In genomic region chr11:60032586-60033430, GRCm38 (mm10) we compare ENCODE assay signal across 7 mouse cellular contexts. TPM values are rescaled to one million over a fixed set of nuclear protein-coding genes. Genes with fewer than 3 reads are reported as not detected.
A peak's percentile ranks its signal among the peaks of the same experiment; 100 is the strongest.
DNase-seq lines count a peak whose midpoint lies in the region; ATAC-seq lines count a peak whose summit lies in the region.

No protein-coding gene starts in this region.

- H3K9me3 ChIP-seq in hindbrain, embryonic 13.5 days: no peaks in the 10 kb centered on the region

- peaks cover 7% of the 10 kb centered on the region for H3K4me1 ChIP-seq in hindbrain, embryonic 13.5 days (replicated peaks)

- no peak overlapping the region; the same call in 1 of the 2 replicates for H3K27ac ChIP-seq in hindbrain, embryonic 13.5 days

- no peak overlapping the region for H3K4me2 ChIP-seq in hindbrain, embryonic 13.5 days

- DNase-seq in layer of hippocampus, adult 18-20 months (ENCODE audit: low spot score in 2 of 2): peak; percentile 28 to 56
- no peak for DNase-seq in layer of hippocampus, postnatal 25 days (ENCODE audit: extremely low spot score in 1 of 2, low spot score in 1 of 2)
- peak; percentile 87 for DNase-seq in brain, adult 2 months (ENCODE audit: low read depth, low spot score)
- DNase-seq in right cerebral cortex, postnatal 14 days: peak; percentile 29
- no peak for DNase-seq in cerebellum, postnatal 14 days

- H3K9ac ChIP-seq in hindbrain, embryonic 13.5 days: no peak overlapping the region

- WGBS in hindbrain, embryonic 13.5 days: 83% methylated on average over 6 of the region's 6 CpGs

- ATAC-seq in CD4-positive, CD25-positive, alpha-beta regulatory T cell, adult 4 months: peak; percentile 86
- ATAC-seq in hindbrain, embryonic 13.5 days (ENCODE audit: low FRiP score): no peak

- H3K36me3 ChIP-seq in hindbrain, embryonic 13.5 days: no peaks in the 10 kb centered on the region

- H3K27me3 ChIP-seq in hindbrain, embryonic 13.5 days: no peaks in the 10 kb centered on the region

- H3K4me3 ChIP-seq in hindbrain, embryonic 13.5 days: no peak overlapping the region

RNA-seq across cellular contexts. Expression of gene Pemt, which starts 13.5 kb away (rescaled TPM):
- 1 to 10 TPM; 2.4 to 7.8 TPM for total RNA-seq in layer of hippocampus, adult 18-20 months (2021)
- 1 to 10 TPM; 4.0 to 4.7 TPM for total RNA-seq in layer of hippocampus, postnatal 25 days (2021)
- 1 to 10 TPM in 1 of 2 experiments, under 1 TPM in 1; 0.79 to 2.2 TPM for polyA plus RNA-seq in CD4-positive, CD25-positive, alpha-beta regulatory T cell, adult 4 months (2017; shearing (Covaris generic))
- polyA plus RNA-seq in hindbrain, embryonic 13.5 days (2015; fragmentation: Nextera tagmentation; extraction: Ambion mirVana): 7.4 and 9.1 TPM in 2 replicates

Comparison
In these comparisons a context has a peak if more than half of its experiments do, and no peak if none do; other contexts are left out.
1. DNase-seq: peak in layer of hippocampus, adult 18-20 months (2 of 2), brain, adult 2 months (single experiment) and right cerebral cortex, postnatal 14 days (single experiment); none in layer of hippocampus, postnatal 25 days (0 of 2) and cerebellum, postnatal 14 days (0 of 2).